Mouse (Mus musculus) CH12.LX (cell line): ENCODE results near the gene Fnbp1. TPM values are rescaled to one million over a fixed set of nuclear protein-coding genes. Genes with fewer than 3 reads are reported as not detected.

Experiments
- DNase-seq: peaks from one replicate; pipeline ENCODE4 v3.0.0-alpha.2; 2013; ENCODE audit errors: extremely low read depth
- H3K27ac ChIP-seq: 2 replicates; pipeline ENCODE4 v1.5.1; 2012; ENCODE audit warnings: low read depth, mild to moderate bottlenecking, control low read depth, moderate library complexity; ENCODE audit not compliant: insufficient read depth
- H3K27me3 ChIP-seq: replicated peaks from 2 replicates; pipeline ENCODE3; 2012; ENCODE audit warnings: inconsistent platforms
- H3K36me3 ChIP-seq, 2 experiments: replicated peaks in 1 of 2; 2 replicates each; pipeline versions ENCODE3 to v1.6.1; 2012; ENCODE audit warnings: inconsistent platforms in 1 of 2, low read length in 1 of 2, mild to moderate bottlenecking in 1 of 2, mixed read lengths in 1 of 2, moderate library complexity in 1 of 2; ENCODE audit not compliant: control insufficient read depth in 1 of 2, insufficient read depth in 1 of 2
- H3K4me1 ChIP-seq, 2 experiments: 2 replicates each; pipeline ENCODE4 v1.6.1; 2012; ENCODE audit warnings: inconsistent platforms in 1 of 2, moderate library complexity in 1 of 2; ENCODE audit not compliant: insufficient read depth in 2 of 2, control insufficient read depth in 1 of 2
- H3K4me2 ChIP-seq: 2 replicates; pipeline ENCODE4 v1.6.1; 2012; ENCODE audit warnings: low read depth, mild to moderate bottlenecking, control low read depth; ENCODE audit not compliant: poor library complexity, insufficient read depth, severe bottlenecking
- H3K4me3 ChIP-seq, 3 experiments: fragments of 150-350 bp in 1 of 3; sonication (generic) in 1 of 3; replicated peaks in 1 of 3; 2 replicates each; pipeline versions ENCODE3 to v1.5.1; 2011 to 2012; ENCODE audit warnings: low read depth in 2 of 3, low read length in 2 of 3, mild to moderate bottlenecking in 2 of 3, moderate library complexity in 2 of 3, control low read depth in 1 of 3, improper control_type of control experiment in 1 of 3, inconsistent platforms in 1 of 3, mixed read lengths in 1 of 3; ENCODE audit not compliant: poor library complexity in 1 of 3
- H3K79me2 ChIP-seq: replicated peaks from 2 replicates; pipeline ENCODE4 v1.6.1; 2012; ENCODE audit warnings: mild to moderate bottlenecking, moderate library complexity; ENCODE audit not compliant: control insufficient read depth, poor library complexity, insufficient read depth, severe bottlenecking; ENCODE audit errors: extremely low read depth
- H3K9ac ChIP-seq: 2 replicates; pipeline ENCODE4 v1.6.1; 2012; ENCODE audit warnings: low read depth, mild to moderate bottlenecking, control low read depth, moderate library complexity; ENCODE audit not compliant: insufficient read depth
- H3K9me3 ChIP-seq: replicated peaks from 2 replicates; pipeline ENCODE3; 2012; ENCODE audit warnings: low read length, inconsistent platforms, mixed read lengths
- BHLHE40 ChIP-seq: IDR thresholded peaks from 2 replicates; pipeline ENCODE4 v1.6.1; 2011; ENCODE audit warnings: mild to moderate bottlenecking, low read depth, low read length, improper control_type of control experiment
- CHD1 ChIP-seq: IDR thresholded peaks from 2 replicates; pipeline ENCODE4 v1.6.1; 2012; ENCODE audit warnings: low read depth, low read length, improper control_type of control experiment, inconsistent platforms
- CHD2 ChIP-seq: IDR thresholded peaks from 2 replicates; pipeline ENCODE4 v1.6.1; 2011; ENCODE audit warnings: low read length, improper control_type of control experiment
- CTCF ChIP-seq, 2 experiments: IDR thresholded peaks in 1 of 2; conservative IDR thresholded peaks in 1 of 2; 2 replicates each; pipeline ENCODE4 v1.5.1; 2011 to 2012; ENCODE audit warnings: low read depth in 2 of 2, low read length in 2 of 2, improper control_type of control experiment in 1 of 2, inconsistent platforms in 1 of 2, mild to moderate bottlenecking in 1 of 2, moderate library complexity in 1 of 2
- E2F4 ChIP-seq: IDR thresholded peaks from 2 replicates; pipeline ENCODE4 v1.6.1; 2011; ENCODE audit warnings: low read depth, low read length, improper control_type of control experiment; ENCODE audit not compliant: insufficient replicate concordance
- ETS1 ChIP-seq: conservative IDR thresholded peaks from 2 replicates; pipeline ENCODE4 v1.6.1; 2012; ENCODE audit warnings: low read depth, mild to moderate bottlenecking, inconsistent platforms, low read length, improper control_type of control experiment, moderate library complexity
- MAX ChIP-seq: IDR thresholded peaks from 2 replicates; pipeline ENCODE4 v1.6.1; 2011; ENCODE audit warnings: low read length, improper control_type of control experiment
- MYC ChIP-seq: IDR thresholded peaks from 2 replicates; pipeline ENCODE4 v1.6.1; 2011; ENCODE audit warnings: low read depth, mild to moderate bottlenecking, improper control_type of control experiment, low read length
- PAX5 ChIP-seq: IDR thresholded peaks from 2 replicates; pipeline ENCODE4 v1.6.1; 2012; ENCODE audit warnings: low read length, inconsistent platforms, mixed read lengths
- POLR2A ChIP-seq: IDR thresholded peaks from 2 replicates; pipeline ENCODE4 v1.6.1; 2011; ENCODE audit warnings: low read depth, mild to moderate bottlenecking, improper control_type of control experiment, low read length
- POLR2AphosphoS2 ChIP-seq: IDR thresholded peaks from 2 replicates; pipeline ENCODE4 v1.6.1; 2011; ENCODE audit warnings: low read depth, low read length, improper control_type of control experiment
- UBTF ChIP-seq: IDR thresholded peaks from 2 replicates; pipeline ENCODE4 v1.6.1; 2012; ENCODE audit warnings: low read depth, mild to moderate bottlenecking, inconsistent platforms, low read length, improper control_type of control experiment, moderate library complexity
- USF1 ChIP-seq: IDR thresholded peaks from 2 replicates; pipeline ENCODE4 v1.6.1; 2014; ENCODE audit warnings: low read depth, mild to moderate bottlenecking, inconsistent platforms, low read length, improper control_type of control experiment
- ZKSCAN1 ChIP-seq: IDR thresholded peaks from 2 replicates; pipeline ENCODE4 v1.6.1; 2012; ENCODE audit warnings: low read depth, inconsistent platforms, low read length, improper control_type of control experiment, borderline replicate concordance
- ZMIZ1 ChIP-seq: IDR thresholded peaks from 2 replicates; pipeline ENCODE4 v1.6.1; 2012; ENCODE audit warnings: low read depth, mild to moderate bottlenecking, inconsistent platforms, low read length, improper control_type of control experiment
- dilution Hi-C: fragments of 300-500 bp; cut with MboI; formaldehyde crosslinking; loops from 2 replicates; pipeline ENCODE4 v1.14.3; 2020; ENCODE audit warnings: low sequenced_read_pairs; ENCODE audit not compliant: extremely low pct_unique_long_range_greater_than_20kb, extremely low pct_ligation_motif_present
- in situ Hi-C: fragments of 300-500 bp; cut with MboI; formaldehyde crosslinking; loops from 3 replicates; pipeline ENCODE4 v1.14.3; 2019; ENCODE audit warnings: low sequenced_read_pairs, low pct_ligation_motif_present, low pct_unique_long_range_greater_than_20kb, mixed read lengths
- polyA plus RNA-seq: library from polyadenylated mRNA; unstranded; fragments of >175 nt; gene quantifications from 2 replicates; pipeline ENCODE4 v1.2.1, GENCODE M21; 2012; ENCODE audit warnings: low read depth; ENCODE audit not compliant: insufficient read length
- total RNA-seq, 2 experiments: library from RNA; depleted of rRNA; stranded (reverse); fragments of 300-350 nt in 1 of 2; fragments of >200 nt in 1 of 2; gene quantifications; 2 replicates each; pipeline ENCODE4 v1.2.3; 2012 to 2014

Gene Fnbp1
- total and polyA plus RNA-seq, 3 experiments = 29.6 to 133 (median 50.5) TPM

DNA sequence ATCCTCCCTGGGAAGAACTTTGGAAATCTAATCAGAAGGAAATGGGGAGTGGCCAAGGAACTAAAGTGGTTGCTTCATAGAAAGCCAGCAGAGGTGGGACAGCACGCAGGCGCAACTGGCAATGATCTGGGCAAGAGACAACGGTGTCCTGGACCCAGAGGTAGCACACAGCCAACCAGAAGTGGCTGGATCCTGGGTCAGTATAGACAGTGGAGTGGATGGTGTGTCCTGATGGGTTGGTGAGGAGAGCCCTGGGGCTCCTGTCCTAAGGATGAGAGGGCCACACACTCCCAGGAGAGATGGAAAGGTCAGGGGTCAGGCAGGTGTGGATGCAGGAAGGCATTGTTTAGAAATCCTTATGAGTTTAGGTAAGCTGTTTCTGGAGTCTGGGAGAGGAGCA, 40.5 kb downstream of the Fnbp1 start:
- Histone ChIP-seq H3K79me2 (peaks cover 71% of the 10 kb centered on the region), H3K4me3 (no peak overlapping the region), H3K36me3 (peaks cover 46 to 81% of the 10 kb centered on the region in 2 experiments), H3K9me3 (peaks cover 9% of the 10 kb centered on the region), H3K27me3 (no peaks in the 10 kb centered on the region), H3K27ac (no peak overlapping the region), H3K9ac (no peak overlapping the region), H3K4me2 (no peak overlapping the region), H3K4me1 (peaks cover 12 to 58% of the 10 kb centered on the region in 2 experiments)
- TF ChIP-seq POLR2A (no peak), E2F4 (no peak)
- no peak for DNase-seq
- in situ Hi-C loops (no loop called here), dilution Hi-C loops (no loop called here)

DNA sequence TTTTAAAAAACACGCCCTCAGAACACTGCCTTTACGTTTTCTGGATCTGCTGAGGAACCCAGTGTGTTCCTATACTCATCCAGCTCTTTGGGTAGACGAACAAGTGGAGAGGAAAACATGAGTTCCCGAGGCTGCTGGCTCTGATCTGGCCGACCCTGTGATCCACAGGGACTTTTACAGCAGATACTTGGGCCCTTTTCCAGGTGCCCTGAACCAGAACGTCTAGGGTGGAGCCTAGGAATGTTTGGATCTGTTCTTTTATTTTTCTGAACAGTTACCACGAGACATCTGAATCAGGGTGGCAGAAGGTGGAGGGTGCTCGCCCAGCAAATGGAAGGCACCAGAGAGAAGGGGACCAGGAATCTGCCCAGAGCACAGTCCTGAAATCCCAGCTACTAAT, 42.7 kb downstream of the Fnbp1 start:
- Histone ChIP-seq H3K9ac (no peak overlapping the region), H3K36me3 (peaks cover 56 to 87% of the 10 kb centered on the region in 2 experiments), H3K27ac (no peak overlapping the region), H3K4me2 (no peak overlapping the region), H3K9me3 (peaks cover 9% of the 10 kb centered on the region), H3K79me2 (peaks cover 52% of the 10 kb centered on the region), H3K4me1 (peaks cover 28 to 65% of the 10 kb centered on the region in 2 experiments), H3K4me3 (no peak overlapping the region), H3K27me3 (no peaks in the 10 kb centered on the region)
- no peak for TF ChIP-seq CHD2
- no peak for TF ChIP-seq CTCF (conservative IDR thresholded peaks at IDR 0.05 in 1 of 2, IDR thresholded peaks at IDR 0.05 in 1 of 2; ENCODE audit: low read depth in 2 of 2, low read length in 2 of 2)
- no peak for TF ChIP-seq CHD1
- TF ChIP-seq ETS1 = no peak
- TF ChIP-seq ZMIZ1 = no peak
- no peak for TF ChIP-seq MYC
- TF ChIP-seq POLR2A = no peak
- TF ChIP-seq UBTF = no peak
- no peak for TF ChIP-seq POLR2AphosphoS2
- no peak for TF ChIP-seq MAX
- TF ChIP-seq PAX5 = no peak
- TF ChIP-seq BHLHE40 = no peak
- no peak for TF ChIP-seq USF1
- in situ Hi-C loops = loop anchor here (5.0 kb wide), 1 partner anchor 33 kb away; no protein-coding TSS in a partner anchor
- no peak for DNase-seq
- dilution Hi-C loops = no loop called here

DNA sequence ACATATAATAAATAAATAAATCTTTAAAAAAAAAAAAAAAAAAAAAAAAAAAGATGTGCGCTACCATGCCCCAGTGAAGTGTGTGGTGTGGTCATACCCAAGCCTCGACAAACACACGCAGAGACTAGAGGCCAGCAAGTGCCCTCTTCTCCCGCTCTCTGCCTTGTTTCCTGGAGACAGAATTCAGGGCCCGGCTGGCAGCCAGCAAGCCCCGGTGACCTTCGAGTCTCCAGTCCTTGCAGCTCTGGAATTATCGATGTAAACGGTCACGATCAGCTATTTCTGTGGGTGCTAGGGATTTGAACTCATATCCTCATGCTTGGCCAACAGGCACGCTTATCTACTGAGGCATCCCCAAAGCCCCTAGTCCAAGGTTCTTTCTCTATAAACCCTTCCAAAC, 43.2 kb downstream of the Fnbp1 start:
- H3K79me2 ChIP-seq = peaks cover 47% of the 10 kb centered on the region
- no peak overlapping the region for H3K27ac ChIP-seq
- in situ Hi-C loops (loop anchor here (5.0 kb wide), 1 partner anchor 34 kb away; no protein-coding TSS in a partner anchor), dilution Hi-C loops (no loop called here)
- no peak for DNase-seq
- TF ChIP-seq ETS1 (no peak), ZKSCAN1 (no peak)
- peaks cover 60 to 88% of the 10 kb centered on the region in 2 experiments for H3K36me3 ChIP-seq
- no peak overlapping the region for H3K9ac ChIP-seq
- H3K9me3 ChIP-seq = peaks cover 9% of the 10 kb centered on the region
- H3K4me1 ChIP-seq = peaks cover 33 to 66% of the 10 kb centered on the region in 2 experiments
- H3K27me3 ChIP-seq = no peaks in the 10 kb centered on the region
- H3K4me3 ChIP-seq = no peak overlapping the region
- no peak overlapping the region for H3K4me2 ChIP-seq
